Mouse (Mus musculus) thymus, postnatal 10 days (tissue): ENCODE results near the gene Siglec1.
"Not testable (repeated sequence)": the region's sequence is repeated elsewhere in the genome, so short reads cannot be mapped to it uniquely, and the experiment has no call there.

ENCODE experiments used
- DNase-seq, 2 experiments: peaks; one replicate each; pipeline ENCODE4 v3.0.0; 2021; ENCODE audit warnings: low spot score in 2 of 2

The Siglec1 gene

GRCm38 (mm10) chr2:131052862-131053418 is 33.6 kb downstream of the Siglec1 start:
- no peak for DNase-seq

GRCm38 (mm10) chr2:131052043-131052442 is 34.5 kb downstream of the Siglec1 start:
- no peak for DNase-seq

GRCm38 (mm10) chr2:131046025-131046424 is 40.5 kb downstream of the Siglec1 start:
- no peak for DNase-seq

GRCm38 (mm10) chr2:131044989-131045720 is 41.4 kb downstream of the Siglec1 start:
- DNase-seq, result no peak

GRCm38 (mm10) chr2:131044354-131044852 is 42.2 kb downstream of the Siglec1 start:
- DNase-seq, result no peak

- no peak for DNase-seq
These were observed 43.6 kb downstream of the Siglec1 start, which contains the start of gene Gfra4 for GRCm38 (mm10) chr2:131042988-131043387. Gene Gfra4 (minus strand): TSS chr2:131043088.

- no peak for DNase-seq
These were observed 45.4 kb downstream of the Siglec1 start for GRCm38 (mm10) chr2:131040854-131041825.

GRCm38 (mm10) chr2:131038675-131039074 is 47.9 kb downstream of the Siglec1 start:
- DNase-seq, result no peak

GRCm38 (mm10) chr2:131038197-131038596 is 48.4 kb downstream of the Siglec1 start:
- no peak for DNase-seq

GRCm38 (mm10) chr2:131037226-131037990 is 49.2 kb downstream of the Siglec1 start:
- DNase-seq, result no peak

GRCm38 (mm10) chr2:131036757-131037156 is 49.8 kb downstream of the Siglec1 start:
- no peak for DNase-seq

GRCm38 (mm10) chr2:131036343-131036742 is 50.2 kb downstream of the Siglec1 start:
- DNase-seq, result no peak

- not testable (repeated sequence) for DNase-seq
These were observed 55.2 kb downstream of the Siglec1 start for GRCm38 (mm10) chr2:131031406-131031805.

- DNase-seq, result no peak
These were observed 55.6 kb downstream of the Siglec1 start for GRCm38 (mm10) chr2:131030998-131031397.

- no peak for DNase-seq
These were observed 56.0 kb downstream of the Siglec1 start for GRCm38 (mm10) chr2:131030561-131030960.

GRCm38 (mm10) chr2:131029065-131029935 is 57.3 kb downstream of the Siglec1 start:
- DNase-seq, result no peak

GRCm38 (mm10) chr2:131026941-131027340 is 59.6 kb downstream of the Siglec1 start:
- DNase-seq, result no peak

GRCm38 (mm10) chr2:131025230-131025629 is 61.3 kb downstream of the Siglec1 start:
- no peak for DNase-seq
